Mouse (Mus musculus): Measurements from ENCODE around the gene Sae1. TPM values are rescaled to one million over a fixed set of nuclear protein-coding genes. Genes with fewer than 3 reads are reported as not detected.

Sae1 gene
- polyA plus RNA-seq, 1 experiment from 2014 or later: 365 TPM

GRCm38 (mm10) chr7:16368835-16369234, 18.8 kb downstream of the Sae1 start:
- peak overlapping the region; percentile 58; the same call in 1 of the 2 replicates for H3K27ac ChIP-seq (ENCODE audit: low read depth)
- no peak overlapping the region for H3K4me2 ChIP-seq
- H3K27me3 ChIP-seq (ENCODE audit: insufficient read depth, low read length): no peaks in the 10 kb centered on the region
- ATAC-seq (ENCODE audit: insufficient read depth) (no peak), DNase-seq (peak; percentile 47)
- peaks cover 4% of the 10 kb centered on the region; the same call in 1 of the 2 replicates for H3K4me1 ChIP-seq (ENCODE audit: insufficient read depth)
- H3K4me3 ChIP-seq (ENCODE audit: low read depth, low read length): no peak overlapping the region
- H3K36me3 ChIP-seq (ENCODE audit: insufficient read depth): peaks cover 93% of the 10 kb centered on the region
- 77% methylated on average over 2 of the region's 2 CpGs for WGBS
- TF ChIP-seq CTCF (IDR thresholded peaks at IDR 0.05; ENCODE audit: low read depth): no peak
- no peaks in the 10 kb centered on the region for H3K9me3 ChIP-seq (ENCODE audit: low read depth, low read length)
- H3K9ac ChIP-seq: no peak overlapping the region

DNA sequence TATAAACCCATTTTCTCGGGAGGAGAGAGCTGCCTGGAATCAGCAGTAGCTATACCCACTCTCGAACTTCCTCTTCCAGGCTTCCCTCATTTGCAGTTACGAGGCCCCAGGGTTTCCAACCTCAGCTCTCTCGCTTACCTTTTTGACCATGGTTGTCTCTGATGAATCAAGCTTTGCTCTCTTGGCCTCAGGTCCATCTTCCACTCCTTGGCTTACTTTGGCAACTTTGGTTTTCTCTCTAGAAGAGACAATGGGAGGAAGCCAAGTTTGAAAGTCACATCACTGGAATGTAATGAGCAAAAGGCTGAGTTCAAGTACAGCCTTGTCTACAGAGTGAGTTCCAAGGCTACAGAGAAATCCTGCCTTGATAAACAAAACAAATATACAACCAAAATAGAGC, 20.9 kb downstream of the Sae1 start:
- no peak overlapping the region for H3K4me2 ChIP-seq

DNA sequence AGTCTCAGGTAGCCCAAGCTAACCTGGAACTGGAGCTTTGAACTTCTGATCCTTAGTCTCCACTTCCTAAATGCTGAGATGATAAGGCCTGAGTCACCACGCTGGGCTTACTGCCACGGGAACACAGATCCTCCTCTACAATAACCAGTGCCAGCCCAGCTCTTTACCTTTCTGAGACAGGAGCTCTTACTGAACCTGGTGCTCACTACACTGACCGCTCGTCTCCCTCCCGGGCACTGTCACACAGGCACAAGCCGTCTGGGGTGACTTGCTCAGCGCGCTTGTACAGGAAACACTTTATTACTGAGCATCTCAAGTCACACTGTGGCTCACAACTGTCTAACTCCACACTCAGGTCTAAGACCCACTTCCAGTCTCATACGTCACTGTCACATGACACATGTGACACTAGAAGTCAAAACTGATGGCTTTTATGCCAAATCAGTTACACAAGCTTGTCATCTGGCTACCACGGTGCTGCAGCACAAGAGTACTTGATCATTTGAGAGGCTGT, 21.4 kb downstream of the Sae1 start:
- Histone ChIP-seq H3K9me3 (ENCODE audit: low read depth, low read length) (no peaks in the 10 kb centered on the region), H3K4me1 (ENCODE audit: insufficient read depth) (peaks cover 4% of the 10 kb centered on the region; the same call in 1 of the 2 replicates), H3K27ac (ENCODE audit: low read depth) (no peak overlapping the region), H3K4me2 (no peak overlapping the region), H3K27me3 (ENCODE audit: insufficient read depth, low read length) (no peaks in the 10 kb centered on the region), H3K36me3 (ENCODE audit: insufficient read depth) (peaks cover 89% of the 10 kb centered on the region), H3K9ac (no peak overlapping the region), H3K4me3 (ENCODE audit: low read depth, low read length) (no peak overlapping the region)
- WGBS: 66% methylated on average over 10 of the region's 10 CpGs
- no peak for ATAC-seq (ENCODE audit: insufficient read depth)
- DNase-seq: no peak
- no peak for TF ChIP-seq CTCF (IDR thresholded peaks at IDR 0.05; ENCODE audit: low read depth)

More for the DNA sequence above, 20.9 kb downstream of the Sae1 start:
- TF ChIP-seq CTCF (IDR thresholded peaks at IDR 0.05; ENCODE audit: low read depth): no peak
- Histone ChIP-seq H3K9ac (no peak overlapping the region), H3K4me3 (ENCODE audit: low read depth, low read length) (no peak overlapping the region), H3K27ac (ENCODE audit: low read depth) (no peak overlapping the region), H3K36me3 (ENCODE audit: insufficient read depth) (peaks cover 88% of the 10 kb centered on the region), H3K27me3 (ENCODE audit: insufficient read depth, low read length) (no peaks in the 10 kb centered on the region), H3K9me3 (ENCODE audit: low read depth, low read length) (no peaks in the 10 kb centered on the region), H3K4me1 (ENCODE audit: insufficient read depth) (peaks cover 4% of the 10 kb centered on the region; the same call in 1 of the 2 replicates)
- no peak for ATAC-seq (ENCODE audit: insufficient read depth)
- DNase-seq: no peak
- WGBS: 69% methylated on average over 4 of the region's 4 CpGs

GRCm38 (mm10) chr7:16364901-16365500, 22.6 kb downstream of the Sae1 start:
- Histone ChIP-seq H3K27ac (ENCODE audit: low read depth) (0 out of 2 replicates have a peak overlapping the region, but pooled peaks have one; percentile 5), H3K4me2 (no peak overlapping the region), H3K9me3 (ENCODE audit: low read depth, low read length) (no peaks in the 10 kb centered on the region), H3K27me3 (ENCODE audit: insufficient read depth, low read length) (no peaks in the 10 kb centered on the region), H3K36me3 (ENCODE audit: insufficient read depth) (peaks cover 86% of the 10 kb centered on the region), H3K4me3 (ENCODE audit: low read depth, low read length) (no peak overlapping the region), H3K9ac (no peak overlapping the region), H3K4me1 (ENCODE audit: insufficient read depth) (peaks cover 4% of the 10 kb centered on the region; the same call in 1 of the 2 replicates)
- ATAC-seq (ENCODE audit: insufficient read depth) (no peak), DNase-seq (peak; percentile 9)
- 60% methylated on average over 4 of the region's 4 CpGs for WGBS
- 0 out of 2 replicates have a peak, but pooled peaks have one; percentile 1 for TF ChIP-seq CTCF (IDR thresholded peaks at IDR 0.05; ENCODE audit: low read depth)

DNA sequence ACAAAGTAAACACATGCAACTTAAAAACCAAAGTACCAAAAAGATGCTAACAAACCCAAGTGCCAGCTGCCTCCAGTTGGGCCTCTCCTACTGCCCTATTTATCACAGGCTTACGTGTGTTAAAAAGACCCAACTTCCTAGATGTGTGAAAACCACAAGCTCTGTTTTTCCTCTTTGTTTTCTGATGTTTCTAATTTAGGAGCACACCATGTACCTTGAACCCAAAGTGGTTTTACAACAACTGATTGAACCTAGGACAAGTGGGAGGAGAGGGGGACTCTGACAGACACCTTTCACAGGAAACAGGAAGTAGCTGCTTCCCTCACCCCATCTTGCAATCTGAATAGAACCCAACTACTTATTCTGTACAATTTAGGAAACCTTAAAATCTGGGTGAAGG, 23.3 kb downstream of the Sae1 start:
- Histone ChIP-seq H3K4me1 (ENCODE audit: insufficient read depth) (peaks cover 4% of the 10 kb centered on the region; the same call in 1 of the 2 replicates), H3K27me3 (ENCODE audit: insufficient read depth, low read length) (no peaks in the 10 kb centered on the region), H3K4me2 (no peak overlapping the region), H3K4me3 (ENCODE audit: low read depth, low read length) (no peak overlapping the region), H3K36me3 (ENCODE audit: insufficient read depth) (peaks cover 85% of the 10 kb centered on the region), H3K9ac (no peak overlapping the region), H3K9me3 (ENCODE audit: low read depth, low read length) (no peaks in the 10 kb centered on the region), H3K27ac (ENCODE audit: low read depth) (no peak overlapping the region)
- DNase-seq (no peak), ATAC-seq (ENCODE audit: insufficient read depth) (no peak)
- no peak for TF ChIP-seq CTCF (IDR thresholded peaks at IDR 0.05; ENCODE audit: low read depth)
- WGBS: 79% methylated on average over 1 of the region's 1 CpGs

- H3K9me3 ChIP-seq (ENCODE audit: low read depth, low read length): no peaks in the 10 kb centered on the region
- no peak overlapping the region for H3K4me2 ChIP-seq
- no peaks in the 10 kb centered on the region for H3K27me3 ChIP-seq (ENCODE audit: insufficient read depth, low read length)
- TF ChIP-seq CTCF (IDR thresholded peaks at IDR 0.05; ENCODE audit: low read depth): no peak
- H3K9ac ChIP-seq: no peak overlapping the region
- H3K27ac ChIP-seq (ENCODE audit: low read depth): no peak overlapping the region
- 94% methylated on average over 3 of the region's 3 CpGs for WGBS
- no peak for ATAC-seq (ENCODE audit: insufficient read depth)
- H3K36me3 ChIP-seq (ENCODE audit: insufficient read depth): peaks cover 78% of the 10 kb centered on the region
- no peak for DNase-seq
- no peaks in the 10 kb centered on the region for H3K4me1 ChIP-seq (ENCODE audit: insufficient read depth)
- no peak overlapping the region for H3K4me3 ChIP-seq (ENCODE audit: low read depth, low read length)
These were observed 30.0 kb downstream of the Sae1 start for GRCm38 (mm10) chr7:16357602-16358001.

- WGBS: 74% methylated on average over 3 of the region's 3 CpGs
- H3K4me3 ChIP-seq (ENCODE audit: low read depth, low read length): no peak overlapping the region
- no peak for DNase-seq
- H3K9ac ChIP-seq: no peak overlapping the region
- ATAC-seq (ENCODE audit: insufficient read depth): no peak
- no peaks in the 10 kb centered on the region for H3K4me1 ChIP-seq (ENCODE audit: insufficient read depth)
- no peak overlapping the region for H3K4me2 ChIP-seq
- H3K9me3 ChIP-seq (ENCODE audit: low read depth, low read length): no peaks in the 10 kb centered on the region
- 0 out of 2 replicates have a peak overlapping the region, but pooled peaks have one; percentile 8 for H3K27ac ChIP-seq (ENCODE audit: low read depth)
- no peaks in the 10 kb centered on the region for H3K27me3 ChIP-seq (ENCODE audit: insufficient read depth, low read length)
- no peak for TF ChIP-seq CTCF (IDR thresholded peaks at IDR 0.05; ENCODE audit: low read depth)
- H3K36me3 ChIP-seq (ENCODE audit: insufficient read depth): peaks cover 76% of the 10 kb centered on the region
These were observed 31.6 kb downstream of the Sae1 start for GRCm38 (mm10) chr7:16355854-16356594.
